Mouse (Mus musculus) liver, embryonic 14 days (tissue): Measurements from ENCODE around the gene Ar. TPM values are rescaled to one million over a fixed set of nuclear protein-coding genes. Genes with fewer than 3 reads are reported as not detected.

ENCODE experiments used
- polyA plus RNA-seq: library from polyadenylated mRNA; depleted of rRNA; stranded (reverse); fragments of >200 nt; gene quantifications from 2 replicates; pipeline ENCODE4 v1.2.3, GENCODE M21; 2012; rRNA removed

Ar gene
- polyA plus RNA-seq, result under 0.01 TPM in 1 of 2 replicates, not detected in the other

DNA sequence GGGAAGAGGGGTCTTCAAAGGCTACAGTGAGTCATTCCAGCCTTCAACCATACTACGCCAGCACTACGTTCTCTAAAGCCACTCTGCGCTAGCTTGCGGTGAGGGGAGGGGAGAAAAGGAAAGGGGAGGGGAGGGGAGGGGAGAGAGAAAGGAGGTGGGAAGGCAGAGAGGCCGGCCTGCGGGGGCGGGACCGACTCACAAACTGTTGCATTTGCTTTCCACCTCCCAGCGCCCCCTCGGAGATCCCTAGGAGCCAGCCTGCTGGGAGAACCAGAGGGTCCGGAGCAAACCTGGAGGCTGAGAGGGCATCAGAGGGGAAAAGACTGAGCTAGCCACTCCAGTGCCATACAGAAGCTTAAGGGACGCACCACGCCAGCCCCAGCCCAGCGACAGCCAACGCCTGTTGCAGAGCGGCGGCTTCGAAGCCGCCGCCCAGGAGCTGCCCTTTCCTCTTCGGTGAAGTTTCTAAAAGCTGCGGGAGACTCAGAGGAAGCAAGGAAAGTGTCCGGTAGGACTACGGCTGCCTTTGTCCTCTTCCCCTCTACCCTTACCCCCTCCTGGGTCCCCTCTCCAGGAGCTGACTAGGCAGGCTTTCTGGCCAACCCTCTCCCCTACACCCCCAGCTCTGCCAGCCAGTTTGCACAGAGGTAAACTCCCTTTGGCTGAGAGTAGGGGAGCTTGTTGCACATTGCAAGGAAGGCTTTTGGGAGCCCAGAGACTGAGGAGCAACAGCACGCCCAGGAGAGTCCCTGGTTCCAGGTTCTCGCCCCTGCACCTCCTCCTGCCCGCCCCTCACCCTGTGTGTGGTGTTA, at the start of gene Ar:
TSS of gene Ar (plus strand) at position 239 of the 812 bp plus-strand sequence.

